Mouse (Mus musculus): ENCODE measurements around the gene Gm7697.
"Not testable (repeated sequence)": the region's sequence is repeated elsewhere in the genome, so short reads cannot be mapped to it uniquely, and the experiment has no call there.

GRCm38 (mm10) chr8:69549556-69549955 is 26.8 kb upstream of the Gm7697 start:
- TF ChIP-seq CTCF (conservative IDR thresholded peaks at IDR 0.05; ENCODE audit: insufficient read depth, insufficient read length, low read depth, low read length); POLR2A (IDR thresholded peaks at IDR 0.05; ENCODE audit: low read depth, low read length): not testable (repeated sequence)
